Mouse (Mus musculus) retina, postnatal 7 days (tissue): ENCODE data around the gene Rps12-ps3.

ENCODE experiments used
- DNase-seq: peaks from one replicate; pipeline ENCODE4 v3.0.0-alpha.2; 2012; ENCODE audit warnings: low read depth, low spot score

The Rps12-ps3 gene

DNA sequence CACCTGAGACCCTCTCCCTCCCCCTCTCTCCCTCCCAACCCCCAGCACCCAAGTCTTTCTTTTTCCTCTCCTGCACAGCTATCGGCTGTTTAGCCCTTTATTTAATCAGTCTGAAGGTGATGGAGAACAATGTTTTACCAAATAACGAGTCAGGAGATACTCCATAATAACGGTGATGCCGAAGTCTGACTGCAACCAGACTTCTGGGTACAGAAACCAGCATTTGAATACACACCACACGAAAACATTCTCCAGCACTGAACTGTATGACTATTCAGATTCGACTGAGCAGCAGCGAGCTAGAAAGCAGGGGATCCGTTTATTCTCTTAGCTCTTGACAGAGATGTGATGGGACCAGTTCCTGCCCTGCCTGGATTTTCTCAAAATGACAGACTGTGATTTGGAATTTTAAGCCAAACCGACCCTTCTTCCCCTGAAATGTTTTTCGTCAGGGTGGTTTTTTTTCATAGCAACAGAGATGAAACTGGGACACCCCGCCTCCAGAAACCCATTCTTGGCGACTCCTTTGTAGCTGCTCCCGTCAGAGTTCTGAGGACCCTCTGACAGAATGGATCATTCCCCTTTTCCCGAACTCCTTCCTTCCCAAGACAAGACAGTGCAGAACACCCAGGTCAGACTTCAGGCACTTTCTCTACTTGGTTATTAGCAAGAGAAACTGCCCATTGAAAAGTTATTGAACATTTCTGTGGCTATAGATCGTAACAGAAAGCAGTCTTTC, 29.2 kb downstream of the Rps12-ps3 start:
- DNase-seq = no peak

- DNase-seq = no peak
Measured at GRCm38 (mm10) chr19:59352760-59353159, 30.7 kb downstream of the Rps12-ps3 start.

- DNase-seq = no peak
Measured at GRCm38 (mm10) chr19:59354906-59355305, 32.8 kb downstream of the Rps12-ps3 start.

DNA sequence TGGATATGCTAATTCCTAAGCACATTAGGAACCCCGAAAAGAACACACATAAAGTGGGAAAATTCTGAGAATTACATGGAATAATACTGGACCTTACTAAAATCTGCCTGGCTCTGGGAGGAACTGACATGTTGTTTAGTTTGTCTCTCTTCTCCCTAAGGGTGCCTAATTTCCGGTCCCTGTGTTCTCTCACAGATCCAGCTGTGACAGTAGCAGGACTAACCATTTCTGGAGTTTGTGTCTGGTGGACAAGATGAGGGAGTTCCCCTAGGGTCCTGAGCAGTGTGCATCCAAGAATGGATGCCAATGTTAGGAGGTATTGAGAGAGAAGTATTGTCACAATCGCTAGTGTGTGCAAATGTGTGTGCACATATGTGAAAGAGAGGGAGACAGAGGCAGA, 34.3 kb downstream of the Rps12-ps3 start:
- DNase-seq = no peak

DNA sequence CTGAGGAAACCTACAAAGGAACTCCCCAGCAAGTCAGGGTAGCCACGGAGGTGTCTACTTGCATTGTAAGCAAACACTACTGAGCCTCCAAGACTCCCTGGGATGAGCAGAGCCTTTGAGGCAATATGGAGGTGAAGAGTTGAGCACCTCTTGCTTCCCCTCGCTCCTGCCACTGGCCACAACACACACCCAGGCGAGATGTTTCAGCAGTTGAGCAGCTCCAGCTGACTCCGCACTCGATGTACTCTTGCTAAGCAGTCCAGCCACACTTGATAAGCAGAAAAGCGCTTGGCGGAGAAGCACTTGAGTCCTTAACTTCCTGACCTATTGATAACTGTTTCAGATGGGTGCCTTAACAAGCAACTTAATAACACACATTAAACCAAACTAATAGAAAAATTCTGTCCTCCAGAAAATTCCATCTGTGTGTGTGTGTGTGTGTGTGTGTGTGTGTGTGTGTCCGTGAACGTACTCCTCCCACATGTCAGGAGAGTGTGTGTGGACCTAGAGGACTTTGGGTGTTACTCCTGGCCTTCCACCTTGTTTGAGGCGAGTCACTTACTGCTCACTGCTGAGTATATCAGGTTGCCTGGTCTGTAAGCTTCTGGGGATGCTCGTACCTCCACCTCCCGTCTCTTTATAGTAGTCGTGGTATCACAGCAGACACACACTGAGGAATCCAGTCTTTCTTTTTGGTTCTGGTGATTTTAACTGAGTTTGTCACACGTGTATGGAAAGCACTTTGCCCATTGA, 34.9 kb downstream of the Rps12-ps3 start:
- DNase-seq = no peak

GRCm38 (mm10) chr19:59357878-59358277, 35.8 kb downstream of the Rps12-ps3 start:
- DNase-seq = no peak

DNA sequence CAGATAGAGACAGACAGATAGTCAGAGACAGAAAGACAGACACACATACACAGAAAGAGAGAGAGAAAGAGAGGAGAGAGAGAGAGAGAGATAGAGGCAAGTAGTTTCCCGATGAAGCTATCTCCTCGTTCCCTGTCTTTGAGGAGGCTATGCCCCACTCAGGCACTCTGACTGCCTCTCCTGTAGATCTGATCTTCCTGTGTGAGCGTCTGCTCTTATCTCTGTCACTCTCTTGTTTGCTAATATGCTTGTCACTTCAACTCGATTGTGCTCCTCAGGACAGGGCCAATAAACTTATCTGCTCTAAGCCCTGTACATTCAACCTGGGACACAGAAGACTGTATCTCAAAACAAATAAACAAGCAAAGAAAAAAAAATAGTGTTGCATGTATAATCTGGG, 37.1 kb downstream of the Rps12-ps3 start:
- DNase-seq = no peak

- DNase-seq = no peak
Measured at GRCm38 (mm10) chr19:59360486-59360896, 38.4 kb downstream of the Rps12-ps3 start.

DNA sequence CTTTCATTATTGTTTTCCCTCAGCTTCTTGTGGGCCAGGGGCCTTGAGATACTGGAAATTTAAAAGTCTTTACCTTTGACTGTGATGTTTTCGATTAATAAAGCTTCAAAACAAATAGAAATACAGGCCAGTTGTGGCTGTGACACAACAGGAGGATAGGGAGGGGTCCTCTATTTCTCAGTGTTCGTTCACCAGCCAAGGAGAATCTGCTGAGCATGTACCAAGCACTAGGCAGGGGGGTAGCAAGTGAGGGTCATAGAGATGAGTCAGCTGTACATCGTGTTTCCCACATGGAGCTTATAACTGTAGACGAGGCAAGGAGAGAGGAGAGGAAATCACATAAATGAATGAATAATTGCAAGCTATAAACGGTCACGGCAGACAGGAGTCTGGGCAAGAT, 40.6 kb downstream of the Rps12-ps3 start:
- no peak for DNase-seq

DNA sequence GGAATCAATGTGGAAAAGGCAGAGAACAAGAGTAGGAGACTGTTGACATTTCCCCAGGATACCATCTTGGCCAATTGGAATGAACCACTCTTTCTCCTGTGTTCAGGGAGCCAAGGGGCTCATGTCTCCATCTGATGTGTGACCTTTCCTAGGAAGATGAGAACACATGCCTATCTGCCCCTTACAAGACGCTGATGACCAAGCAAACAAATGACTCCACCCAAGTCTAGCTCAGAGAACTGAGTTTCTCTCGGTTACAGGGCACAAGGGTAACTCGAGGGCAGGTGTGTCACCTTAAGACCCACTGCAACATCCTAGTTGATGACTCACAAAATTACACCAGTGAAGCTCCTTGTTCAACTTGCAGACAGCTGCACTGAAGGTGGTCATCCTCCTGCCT, 41.6 kb downstream of the Rps12-ps3 start:
- DNase-seq = no peak

GRCm38 (mm10) chr19:59366724-59367123, 44.6 kb downstream of the Rps12-ps3 start:
- DNase-seq = no peak

GRCm38 (mm10) chr19:59367892-59368291, 45.8 kb downstream of the Rps12-ps3 start:
- DNase-seq = no peak

DNA sequence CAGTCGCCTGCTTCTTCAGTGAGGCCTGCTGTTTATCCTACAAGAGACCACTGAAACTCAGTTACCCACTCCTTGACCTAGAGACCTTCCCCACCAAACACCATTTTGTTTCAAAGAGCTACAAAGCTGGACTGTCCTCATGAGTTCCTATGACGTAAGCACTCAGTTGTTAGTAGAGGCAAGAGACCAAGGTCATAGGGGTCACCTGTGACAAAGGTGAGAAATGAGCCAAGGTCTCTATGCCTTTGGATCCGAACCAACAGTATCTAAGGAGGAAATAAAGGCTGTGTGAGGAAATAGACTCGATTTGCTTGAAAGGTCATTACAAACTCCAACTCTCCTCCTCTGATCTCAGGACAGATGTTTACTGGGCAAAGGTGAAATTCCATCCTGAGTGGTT, 48.9 kb downstream of the Rps12-ps3 start:
- DNase-seq = no peak
